Mouse (Mus musculus): ENCODE measurements around the gene Cox7a2l. TPM values are rescaled to one million over a fixed set of nuclear protein-coding genes. Genes with fewer than 3 reads are reported as not detected.

The Cox7a2l gene
- polyA plus RNA-seq (2014; fragmentation: Nextera tagmentation; extraction: Ambion mirVana), result 205 and 209 TPM in 2 replicates

- Histone ChIP-seq H3K4me2 (ENCODE audit: low read depth, low read length) (no peak within 1 kb of the TSS), H3K36me3 (ENCODE audit: control insufficient read depth, insufficient read depth, low read length) (no peaks in the 10 kb centered on the region), H3K4me1 (ENCODE audit: control insufficient read depth, insufficient read depth, low read length) (peaks cover 15% of the 10 kb centered on the region), H3K9me3 (ENCODE audit: control insufficient read depth, low read length) (no peaks in the 10 kb centered on the region), H3K4me3 (ENCODE audit: low read depth, low read length) (no peak within 1 kb of the TSS), H3K27me3 (ENCODE audit: control insufficient read depth, insufficient read depth, low read length) (no peaks in the 10 kb centered on the region), H3K27ac (ENCODE audit: low read depth, low read length) (no peak within 1 kb of the TSS), H3K9ac (replicated peaks; ENCODE audit: low read depth, low read length) (no peak within 1 kb of the TSS)
- 93% methylated on average over 8 of the region's 8 CpGs for WGBS
- no peak for ATAC-seq (ENCODE audit: low read depth)
Measured at GRCm38 (mm10) chr17:83517280-83518015, at the start of gene Cox7a2l. TSS of gene Cox7a2l (minus strand) at chr17:83517330.

DNA sequence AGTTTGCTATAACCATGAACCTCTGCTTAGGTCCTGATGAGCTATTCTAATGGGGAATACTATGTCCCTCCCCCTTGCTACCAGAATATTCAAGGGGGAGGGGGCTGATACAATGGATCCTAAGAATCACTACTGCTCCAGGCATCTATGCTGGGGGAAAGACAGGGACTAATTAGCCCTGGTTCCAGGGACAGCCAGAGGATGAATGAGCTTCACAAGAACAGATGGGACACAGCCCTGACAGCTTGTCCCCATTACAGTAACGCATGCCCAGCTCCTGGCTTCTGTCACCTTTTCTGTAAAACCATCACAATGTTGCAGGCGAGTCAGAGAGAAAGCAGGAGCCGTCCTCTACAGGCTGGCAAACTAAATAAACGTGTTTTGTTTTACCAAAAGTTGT, 48.4 kb upstream of the Cox7a2l start:
- ATAC-seq (ENCODE audit: low read depth), result peak; percentile 67; the same call in 1 of the 2 replicates
- WGBS, result 45% methylated on average over 4 of the region's 4 CpGs
- no peak overlapping the region for H3K4me3 ChIP-seq (ENCODE audit: low read depth, low read length)
- H3K4me1 ChIP-seq (ENCODE audit: control insufficient read depth, insufficient read depth, low read length), result no peaks in the 10 kb centered on the region
- no peak overlapping the region for H3K4me2 ChIP-seq (ENCODE audit: low read depth, low read length)
- H3K27me3 ChIP-seq (ENCODE audit: control insufficient read depth, insufficient read depth, low read length), result no peaks in the 10 kb centered on the region
- no peaks in the 10 kb centered on the region for H3K36me3 ChIP-seq (ENCODE audit: control insufficient read depth, insufficient read depth, low read length)
- no peaks in the 10 kb centered on the region for H3K9me3 ChIP-seq (ENCODE audit: control insufficient read depth, low read length)
- no peak overlapping the region for H3K27ac ChIP-seq (ENCODE audit: low read depth, low read length)
- no peak overlapping the region for H3K9ac ChIP-seq (replicated peaks; ENCODE audit: low read depth, low read length)

- no peak overlapping the region for H3K9ac ChIP-seq (replicated peaks; ENCODE audit: low read depth, low read length)
- H3K36me3 ChIP-seq (ENCODE audit: control insufficient read depth, insufficient read depth, low read length), result no peaks in the 10 kb centered on the region
- 55% methylated on average over 12 of the region's 12 CpGs for WGBS
- H3K27me3 ChIP-seq (ENCODE audit: control insufficient read depth, insufficient read depth, low read length), result no peaks in the 10 kb centered on the region
- no peaks in the 10 kb centered on the region for H3K9me3 ChIP-seq (ENCODE audit: control insufficient read depth, low read length)
- H3K4me3 ChIP-seq (ENCODE audit: low read depth, low read length), result no peak overlapping the region
- H3K4me2 ChIP-seq (ENCODE audit: low read depth, low read length), result no peak overlapping the region
- no peak overlapping the region for H3K27ac ChIP-seq (ENCODE audit: low read depth, low read length)
- no peaks in the 10 kb centered on the region for H3K4me1 ChIP-seq (ENCODE audit: control insufficient read depth, insufficient read depth, low read length)
- ATAC-seq (ENCODE audit: low read depth), result no peak
Measured at GRCm38 (mm10) chr17:83564119-83564820, 47.1 kb upstream of the Cox7a2l start.

DNA sequence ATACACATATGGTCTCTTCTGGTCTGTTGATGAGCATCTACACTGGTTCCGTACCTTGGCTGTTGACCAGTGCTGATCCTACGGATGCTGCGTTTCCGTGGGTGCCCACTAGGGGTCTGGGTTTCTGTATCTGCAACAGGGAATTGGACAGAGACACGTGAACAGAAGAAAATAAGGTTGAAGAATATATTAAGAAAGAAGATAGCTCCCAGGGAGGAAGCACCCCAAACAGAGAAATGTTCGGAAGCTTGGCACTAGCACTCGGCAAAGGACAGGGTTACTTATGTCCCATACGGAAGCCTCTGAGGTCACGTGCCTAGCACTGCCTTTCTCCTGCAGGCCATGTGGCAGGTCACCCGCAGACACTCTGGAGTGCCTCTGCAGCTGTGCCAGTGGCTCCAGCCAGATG, 46.6 kb upstream of the Cox7a2l start:
- H3K4me2 ChIP-seq (ENCODE audit: low read depth, low read length), result no peak overlapping the region
- WGBS, result 44% methylated on average over 10 of the region's 10 CpGs
- H3K27ac ChIP-seq (ENCODE audit: low read depth, low read length), result no peak overlapping the region
- H3K4me1 ChIP-seq (ENCODE audit: control insufficient read depth, insufficient read depth, low read length), result no peaks in the 10 kb centered on the region
- no peaks in the 10 kb centered on the region for H3K27me3 ChIP-seq (ENCODE audit: control insufficient read depth, insufficient read depth, low read length)
- peak; percentile 59; the same call in 1 of the 2 replicates for ATAC-seq (ENCODE audit: low read depth)
- H3K4me3 ChIP-seq (ENCODE audit: low read depth, low read length), result no peak overlapping the region
- H3K9ac ChIP-seq (replicated peaks; ENCODE audit: low read depth, low read length), result no peak overlapping the region
- H3K36me3 ChIP-seq (ENCODE audit: control insufficient read depth, insufficient read depth, low read length), result no peaks in the 10 kb centered on the region
- no peaks in the 10 kb centered on the region for H3K9me3 ChIP-seq (ENCODE audit: control insufficient read depth, low read length)

- 97% methylated on average over 5 of the region's 5 CpGs for WGBS
- Histone ChIP-seq H3K9ac (replicated peaks; ENCODE audit: low read depth, low read length) (no peak overlapping the region), H3K36me3 (ENCODE audit: control insufficient read depth, insufficient read depth, low read length) (no peaks in the 10 kb centered on the region), H3K9me3 (ENCODE audit: control insufficient read depth, low read length) (no peaks in the 10 kb centered on the region), H3K4me3 (ENCODE audit: low read depth, low read length) (no peak overlapping the region), H3K27ac (ENCODE audit: low read depth, low read length) (no peak overlapping the region), H3K4me1 (ENCODE audit: control insufficient read depth, insufficient read depth, low read length) (no peaks in the 10 kb centered on the region), H3K27me3 (ENCODE audit: control insufficient read depth, insufficient read depth, low read length) (no peaks in the 10 kb centered on the region), H3K4me2 (ENCODE audit: low read depth, low read length) (no peak overlapping the region)
- ATAC-seq (ENCODE audit: low read depth), result no peak
Measured at GRCm38 (mm10) chr17:83562153-83563010, 45.3 kb upstream of the Cox7a2l start.

DNA sequence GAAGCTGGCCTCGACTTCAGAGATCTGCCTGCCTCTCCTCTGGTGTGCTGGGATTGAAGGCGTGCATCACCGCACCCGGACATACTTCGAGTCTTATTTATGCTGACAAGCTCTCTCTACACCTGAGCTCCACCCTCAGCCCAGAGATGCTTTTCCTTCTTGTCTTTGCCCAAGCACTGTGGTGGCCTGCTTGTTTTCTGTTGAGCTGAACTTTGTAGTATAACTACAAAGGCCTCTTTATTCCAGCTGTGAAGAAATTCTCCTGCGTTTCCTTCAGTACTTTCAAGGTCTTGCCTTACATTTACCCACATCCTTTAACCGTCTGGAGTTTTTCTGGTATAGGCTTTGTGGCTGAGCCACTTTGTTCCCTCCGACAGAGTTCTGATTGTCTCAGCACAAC, 42.0 kb upstream of the Cox7a2l start:
- no peaks in the 10 kb centered on the region for H3K36me3 ChIP-seq (ENCODE audit: control insufficient read depth, insufficient read depth, low read length)
- no peak overlapping the region for H3K27ac ChIP-seq (ENCODE audit: low read depth, low read length)
- H3K4me3 ChIP-seq (ENCODE audit: low read depth, low read length), result no peak overlapping the region
- no peaks in the 10 kb centered on the region for H3K27me3 ChIP-seq (ENCODE audit: control insufficient read depth, insufficient read depth, low read length)
- H3K9me3 ChIP-seq (ENCODE audit: control insufficient read depth, low read length), result no peaks in the 10 kb centered on the region
- no peak for ATAC-seq (ENCODE audit: low read depth)
- H3K4me2 ChIP-seq (ENCODE audit: low read depth, low read length), result no peak overlapping the region
- no peaks in the 10 kb centered on the region for H3K4me1 ChIP-seq (ENCODE audit: control insufficient read depth, insufficient read depth, low read length)
- H3K9ac ChIP-seq (replicated peaks; ENCODE audit: low read depth, low read length), result no peak overlapping the region
- 61% methylated on average over 8 of the region's 8 CpGs for WGBS

GRCm38 (mm10) chr17:83555836-83556235, 38.7 kb upstream of the Cox7a2l start:
- Histone ChIP-seq H3K4me2 (ENCODE audit: low read depth, low read length) (no peak overlapping the region), H3K27me3 (ENCODE audit: control insufficient read depth, insufficient read depth, low read length) (no peaks in the 10 kb centered on the region), H3K9ac (replicated peaks; ENCODE audit: low read depth, low read length) (no peak overlapping the region), H3K36me3 (ENCODE audit: control insufficient read depth, insufficient read depth, low read length) (no peaks in the 10 kb centered on the region), H3K4me1 (ENCODE audit: control insufficient read depth, insufficient read depth, low read length) (no peaks in the 10 kb centered on the region), H3K4me3 (ENCODE audit: low read depth, low read length) (no peak overlapping the region), H3K9me3 (ENCODE audit: control insufficient read depth, low read length) (no peaks in the 10 kb centered on the region), H3K27ac (ENCODE audit: low read depth, low read length) (no peak overlapping the region)
- 95% methylated on average over 11 of the region's 11 CpGs for WGBS
- no peak for ATAC-seq (ENCODE audit: low read depth)

GRCm38 (mm10) chr17:83554997-83555396, 37.9 kb upstream of the Cox7a2l start:
- 89% methylated on average over 7 of the region's 7 CpGs for WGBS
- Histone ChIP-seq H3K4me3 (ENCODE audit: low read depth, low read length) (no peak overlapping the region), H3K9me3 (ENCODE audit: control insufficient read depth, low read length) (no peaks in the 10 kb centered on the region), H3K36me3 (ENCODE audit: control insufficient read depth, insufficient read depth, low read length) (no peaks in the 10 kb centered on the region), H3K9ac (replicated peaks; ENCODE audit: low read depth, low read length) (no peak overlapping the region), H3K4me2 (ENCODE audit: low read depth, low read length) (no peak overlapping the region), H3K27ac (ENCODE audit: low read depth, low read length) (no peak overlapping the region), H3K27me3 (ENCODE audit: control insufficient read depth, insufficient read depth, low read length) (no peaks in the 10 kb centered on the region), H3K4me1 (ENCODE audit: control insufficient read depth, insufficient read depth, low read length) (no peaks in the 10 kb centered on the region)
- no peak for ATAC-seq (ENCODE audit: low read depth)

Data from neural tube, embryonic 14.5 days (tissue).